Mouse (Mus musculus) midbrain, postnatal 0 days (tissue): ENCODE measurements at regions not wholly inside any gene's neighbourhood (a gene's known extent, or its start where the extent isn't known, plus 50 kb on each side); places are given as distances from the start of the nearest gene placed in this dataset.
A peak's percentile ranks its signal among the peaks of the same experiment; 100 is the strongest.

Experiments used
- ATAC-seq: fragments of 200-750 bp; cut with Nextera tagmentation; 2 replicates; pipeline ENCODE4 v1.8.0; 2017; ENCODE audit warnings: moderate number of reproducible peaks, mild to moderate bottlenecking, moderate TSS enrichment, moderate library complexity; ENCODE audit not compliant: low FRiP score
- DNase-seq: peaks from one replicate; pipeline ENCODE4 v3.0.0-alpha.2; 2015; ENCODE audit warnings: low spot score
- H3K27ac ChIP-seq: fragments of 300-500 bp; sonication (generic); 2 replicates; pipeline ENCODE4 v1.5.1; 2014; ENCODE audit warnings: low read depth, mild to moderate bottlenecking, low read length, mixed read lengths
- H3K27me3 ChIP-seq: fragments of 300-500 bp; sonication (generic); 2 replicates; pipeline ENCODE4 v1.6.1; 2014; ENCODE audit warnings: low read length, control low read depth, mixed read lengths; ENCODE audit not compliant: insufficient read depth
- H3K36me3 ChIP-seq: fragments of 300-500 bp; sonication (generic); 2 replicates; pipeline ENCODE4 v1.6.1; 2014; ENCODE audit warnings: low read length, control low read depth, mixed read lengths; ENCODE audit not compliant: insufficient read depth
- H3K4me1 ChIP-seq: fragments of 300-500 bp; sonication (generic); 2 replicates; pipeline ENCODE4 v1.6.1; 2014; ENCODE audit warnings: mild to moderate bottlenecking, control low read depth, antibody characterized with exemption, low read length, mixed read lengths; ENCODE audit not compliant: insufficient read depth
- H3K4me2 ChIP-seq: fragments of 300-500 bp; sonication (generic); 2 replicates; pipeline ENCODE4 v1.6.1; 2014; ENCODE audit warnings: low read depth, mild to moderate bottlenecking, low read length, mixed read lengths; ENCODE audit not compliant: poor library complexity, severe bottlenecking
- H3K4me3 ChIP-seq: fragments of 300-500 bp; sonication (generic); 2 replicates; pipeline ENCODE4 v1.5.1; 2014; ENCODE audit warnings: low read depth, mild to moderate bottlenecking, low read length, moderate library complexity
- H3K9ac ChIP-seq: fragments of 300-500 bp; sonication (generic); replicated peaks from 2 replicates; pipeline ENCODE4 v1.6.1; 2014; ENCODE audit warnings: mild to moderate bottlenecking, low read length, moderate library complexity, mixed read lengths; ENCODE audit not compliant: poor library complexity, severe bottlenecking
- H3K9me3 ChIP-seq: fragments of 300-500 bp; sonication (generic); 2 replicates; pipeline ENCODE4 v1.6.1; 2016; ENCODE audit warnings: low read length, control low read depth
- CTCF ChIP-seq: IDR thresholded peaks from 2 replicates; pipeline ENCODE4 v1.5.1; 2016; ENCODE audit warnings: antibody characterized with exemption, mild to moderate bottlenecking
- WGBS: fragments of 180-500 bp; shearing (Covaris S2); extraction: QIAGEN DNeasy Blood & Tissue Kit; methylation state at CpG from one replicate; pipeline ENCODE4 v1.1.7; 2014; 5-methylcytosine and 5-hydroxymethylcytosine counted together

GRCm38 (mm10) chr8:8324520-8324919, 336.5 kb downstream of the Efnb2 start:
- H3K27me3 ChIP-seq, result no peaks in the 10 kb centered on the region
- no peak for TF ChIP-seq CTCF
- DNase-seq (no peak), ATAC-seq (no peak)
- H3K9ac ChIP-seq, result no peak overlapping the region
- no peaks in the 10 kb centered on the region for H3K9me3 ChIP-seq
- WGBS, result 46% methylated on average over 5 of the region's 5 CpGs
- no peak overlapping the region for H3K27ac ChIP-seq
- H3K36me3 ChIP-seq, result no peaks in the 10 kb centered on the region
- no peaks in the 10 kb centered on the region for H3K4me1 ChIP-seq
- no peak overlapping the region for H3K4me3 ChIP-seq
- no peak overlapping the region for H3K4me2 ChIP-seq

- Histone ChIP-seq H3K9me3 (no peaks in the 10 kb centered on the region), H3K4me3 (no peak overlapping the region), H3K27ac (no peak overlapping the region), H3K4me1 (no peaks in the 10 kb centered on the region), H3K9ac (no peak overlapping the region), H3K36me3 (no peaks in the 10 kb centered on the region), H3K27me3 (no peaks in the 10 kb centered on the region), H3K4me2 (no peak overlapping the region)
- DNase-seq (peak; percentile 19), ATAC-seq (no peak)
- TF ChIP-seq CTCF, result no peak
- WGBS, result 51% methylated on average over 7 of the region's 7 CpGs
These were observed 352.8 kb downstream of the Efnb2 start for GRCm38 (mm10) chr8:8308253-8308652.

- no peak for TF ChIP-seq CTCF
- Histone ChIP-seq H3K9ac (no peak overlapping the region), H3K27ac (no peak overlapping the region), H3K4me3 (no peak overlapping the region), H3K9me3 (no peaks in the 10 kb centered on the region), H3K36me3 (no peaks in the 10 kb centered on the region), H3K4me2 (no peak overlapping the region), H3K27me3 (no peaks in the 10 kb centered on the region), H3K4me1 (no peaks in the 10 kb centered on the region)
- ATAC-seq (no peak), DNase-seq (no peak)
- 86% methylated on average over 9 of the region's 9 CpGs for WGBS
These were observed 353.6 kb downstream of the Efnb2 start for GRCm38 (mm10) chr8:8307487-8307886.

GRCm38 (mm10) chr8:8299965-8300767, 360.9 kb downstream of the Efnb2 start:
- Histone ChIP-seq H3K4me3 (no peak overlapping the region), H3K4me1 (no peaks in the 10 kb centered on the region), H3K36me3 (no peaks in the 10 kb centered on the region), H3K9me3 (no peaks in the 10 kb centered on the region), H3K9ac (no peak overlapping the region), H3K4me2 (no peak overlapping the region), H3K27me3 (no peaks in the 10 kb centered on the region), H3K27ac (no peak overlapping the region)
- ATAC-seq, result no peak
- 76% methylated on average over 6 of the region's 6 CpGs for WGBS
- TF ChIP-seq CTCF, result no peak
- no peak for DNase-seq

- no peak for TF ChIP-seq CTCF
- no peak for DNase-seq
- Histone ChIP-seq H3K36me3 (no peaks in the 10 kb centered on the region), H3K27ac (no peak overlapping the region), H3K4me1 (no peaks in the 10 kb centered on the region), H3K27me3 (no peaks in the 10 kb centered on the region), H3K4me3 (no peak overlapping the region), H3K9me3 (no peaks in the 10 kb centered on the region), H3K9ac (no peak overlapping the region), H3K4me2 (no peak overlapping the region)
- ATAC-seq, result no peak
- WGBS, result 68% methylated on average over 6 of the region's 6 CpGs
These were observed 368.3 kb downstream of the Efnb2 start for GRCm38 (mm10) chr8:8292577-8293247.

GRCm38 (mm10) chr8:8285876-8286275, 375.2 kb downstream of the Efnb2 start:
- Histone ChIP-seq H3K4me3 (no peak overlapping the region), H3K4me1 (no peaks in the 10 kb centered on the region), H3K27ac (no peak overlapping the region), H3K36me3 (no peaks in the 10 kb centered on the region), H3K9me3 (no peaks in the 10 kb centered on the region), H3K27me3 (no peaks in the 10 kb centered on the region), H3K4me2 (no peak overlapping the region), H3K9ac (no peak overlapping the region)
- WGBS, result 84% methylated on average over 4 of the region's 4 CpGs
- TF ChIP-seq CTCF, result no peak
- DNase-seq (no peak), ATAC-seq (no peak)
